Mouse (Mus musculus): ENCODE measurements around the gene Rpl23. TPM values are rescaled to one million over a fixed set of nuclear protein-coding genes. Genes with fewer than 3 reads are reported as not detected.

Gene Rpl23
- polyA plus RNA-seq, 1 experiment, result 120 TPM

- TF ChIP-seq POLR2A (IDR thresholded peaks at IDR 0.05; ENCODE audit: control insufficient read depth, low read depth, low read length) (peak; percentile 94), CTCF (IDR thresholded peaks at IDR 0.05; ENCODE audit: control insufficient read depth, insufficient read depth, insufficient replicate concordance, low read depth, low read length) (no peak)
- Histone ChIP-seq H3K4me3 (ENCODE audit: control insufficient read depth, low read depth, low read length) (peak within 1 kb of the TSS; percentile 98), H3K27me3 (ENCODE audit: control insufficient read depth, insufficient read depth, low read length) (no peaks in the 10 kb centered on the region), H3K36me3 (ENCODE audit: control insufficient read depth, insufficient read depth, low read length) (peaks cover 2% of the 10 kb centered on the region; the same call in 1 of the 2 replicates), H3K27ac (ENCODE audit: control insufficient read depth, insufficient read depth, low read depth, low read length) (peak within 1 kb of the TSS; percentile 85), H3K4me1 (ENCODE audit: control insufficient read depth, insufficient read depth, low read length) (peaks cover 2% of the 10 kb centered on the region)
Observed at GRCm38 (mm10) chr11:97766154-97766881, 15.9 kb downstream of the Rpl23 start, which contains the start of gene Cwc25. TSS of gene Cwc25 (minus strand) at chr11:97766556.

- TF ChIP-seq POLR2A (IDR thresholded peaks at IDR 0.05; ENCODE audit: control insufficient read depth, low read depth, low read length) (no peak), CTCF (IDR thresholded peaks at IDR 0.05; ENCODE audit: control insufficient read depth, insufficient read depth, insufficient replicate concordance, low read depth, low read length) (no peak)
- H3K27me3 ChIP-seq (ENCODE audit: control insufficient read depth, insufficient read depth, low read length), result no peaks in the 10 kb centered on the region
- H3K36me3 ChIP-seq (ENCODE audit: control insufficient read depth, insufficient read depth, low read length), result peaks cover 2% of the 10 kb centered on the region; the same call in 1 of the 2 replicates
- H3K27ac ChIP-seq (ENCODE audit: control insufficient read depth, insufficient read depth, low read depth, low read length), result no peak overlapping the region
- peaks cover 2% of the 10 kb centered on the region for H3K4me1 ChIP-seq (ENCODE audit: control insufficient read depth, insufficient read depth, low read length)
- H3K4me3 ChIP-seq (ENCODE audit: control insufficient read depth, low read depth, low read length), result no peak overlapping the region
Observed at GRCm38 (mm10) chr11:97761638-97762037, 20.6 kb downstream of the Rpl23 start.

GRCm38 (mm10) chr11:97758942-97759341 lies 23.3 kb downstream of the Rpl23 start:
- Histone ChIP-seq H3K4me1 (ENCODE audit: control insufficient read depth, insufficient read depth, low read length) (no peaks in the 10 kb centered on the region), H3K27ac (ENCODE audit: control insufficient read depth, insufficient read depth, low read depth, low read length) (no peak overlapping the region), H3K27me3 (ENCODE audit: control insufficient read depth, insufficient read depth, low read length) (no peaks in the 10 kb centered on the region), H3K36me3 (ENCODE audit: control insufficient read depth, insufficient read depth, low read length) (peaks cover 2% of the 10 kb centered on the region; the same call in 1 of the 2 replicates), H3K4me3 (ENCODE audit: control insufficient read depth, low read depth, low read length) (no peak overlapping the region)
- TF ChIP-seq POLR2A (IDR thresholded peaks at IDR 0.05; ENCODE audit: control insufficient read depth, low read depth, low read length) (no peak), CTCF (IDR thresholded peaks at IDR 0.05; ENCODE audit: control insufficient read depth, insufficient read depth, insufficient replicate concordance, low read depth, low read length) (no peak)

- Histone ChIP-seq H3K4me1 (ENCODE audit: control insufficient read depth, insufficient read depth, low read length) (no peaks in the 10 kb centered on the region), H3K4me3 (ENCODE audit: control insufficient read depth, low read depth, low read length) (no peak overlapping the region), H3K27me3 (ENCODE audit: control insufficient read depth, insufficient read depth, low read length) (no peaks in the 10 kb centered on the region), H3K36me3 (ENCODE audit: control insufficient read depth, insufficient read depth, low read length) (peaks cover 2% of the 10 kb centered on the region; the same call in 1 of the 2 replicates), H3K27ac (ENCODE audit: control insufficient read depth, insufficient read depth, low read depth, low read length) (no peak overlapping the region)
- no peak for TF ChIP-seq POLR2A (IDR thresholded peaks at IDR 0.05; ENCODE audit: control insufficient read depth, low read depth, low read length)
Observed at GRCm38 (mm10) chr11:97758125-97758524, 24.1 kb downstream of the Rpl23 start.

GRCm38 (mm10) chr11:97753277-97753676 lies 29.0 kb downstream of the Rpl23 start:
- no peaks in the 10 kb centered on the region for H3K4me1 ChIP-seq (ENCODE audit: control insufficient read depth, insufficient read depth, low read length)
- TF ChIP-seq CTCF (IDR thresholded peaks at IDR 0.05; ENCODE audit: control insufficient read depth, insufficient read depth, insufficient replicate concordance, low read depth, low read length) (no peak), POLR2A (IDR thresholded peaks at IDR 0.05; ENCODE audit: control insufficient read depth, low read depth, low read length) (no peak)
- H3K4me3 ChIP-seq (ENCODE audit: control insufficient read depth, low read depth, low read length), result no peak overlapping the region
- H3K36me3 ChIP-seq (ENCODE audit: control insufficient read depth, insufficient read depth, low read length), result peaks cover 5% of the 10 kb centered on the region
- H3K27me3 ChIP-seq (ENCODE audit: control insufficient read depth, insufficient read depth, low read length), result no peaks in the 10 kb centered on the region
- H3K27ac ChIP-seq (ENCODE audit: control insufficient read depth, insufficient read depth, low read depth, low read length), result no peak overlapping the region

GRCm38 (mm10) chr11:97748496-97748895 lies 33.7 kb downstream of the Rpl23 start:
- no peak for TF ChIP-seq POLR2A (IDR thresholded peaks at IDR 0.05; ENCODE audit: control insufficient read depth, low read depth, low read length)
- TF ChIP-seq CTCF (IDR thresholded peaks at IDR 0.05; ENCODE audit: control insufficient read depth, insufficient read depth, insufficient replicate concordance, low read depth, low read length), result no peak
- H3K4me3 ChIP-seq (ENCODE audit: control insufficient read depth, low read depth, low read length), result no peak overlapping the region
- H3K27ac ChIP-seq (ENCODE audit: control insufficient read depth, insufficient read depth, low read depth, low read length), result no peak overlapping the region
- peaks cover 10% of the 10 kb centered on the region for H3K4me1 ChIP-seq (ENCODE audit: control insufficient read depth, insufficient read depth, low read length)
- peaks cover 5% of the 10 kb centered on the region for H3K36me3 ChIP-seq (ENCODE audit: control insufficient read depth, insufficient read depth, low read length)
- H3K27me3 ChIP-seq (ENCODE audit: control insufficient read depth, insufficient read depth, low read length), result no peaks in the 10 kb centered on the region

- peaks cover 4% of the 10 kb centered on the region for H3K36me3 ChIP-seq (ENCODE audit: control insufficient read depth, insufficient read depth, low read length)
- H3K27ac ChIP-seq (ENCODE audit: control insufficient read depth, insufficient read depth, low read depth, low read length), result no peak overlapping the region
- H3K4me1 ChIP-seq (ENCODE audit: control insufficient read depth, insufficient read depth, low read length), result peaks cover 17% of the 10 kb centered on the region
- H3K27me3 ChIP-seq (ENCODE audit: control insufficient read depth, insufficient read depth, low read length), result no peaks in the 10 kb centered on the region
- TF ChIP-seq CTCF (IDR thresholded peaks at IDR 0.05; ENCODE audit: control insufficient read depth, insufficient read depth, insufficient replicate concordance, low read depth, low read length) (no peak), POLR2A (IDR thresholded peaks at IDR 0.05; ENCODE audit: control insufficient read depth, low read depth, low read length) (no peak)
- H3K4me3 ChIP-seq (ENCODE audit: control insufficient read depth, low read depth, low read length), result no peak overlapping the region
Observed at GRCm38 (mm10) chr11:97747773-97748172, 34.5 kb downstream of the Rpl23 start.

Measured in testis, adult 2 months (tissue).